Mouse (Mus musculus): ENCODE measurements around the gene Tdrkh. TPM values are rescaled to one million over a fixed set of nuclear protein-coding genes. Genes with fewer than 3 reads are reported as not detected.

Gene Tdrkh
- polyA plus RNA-seq, 2 experiments = 2.8 to 7.4 TPM

DNA sequence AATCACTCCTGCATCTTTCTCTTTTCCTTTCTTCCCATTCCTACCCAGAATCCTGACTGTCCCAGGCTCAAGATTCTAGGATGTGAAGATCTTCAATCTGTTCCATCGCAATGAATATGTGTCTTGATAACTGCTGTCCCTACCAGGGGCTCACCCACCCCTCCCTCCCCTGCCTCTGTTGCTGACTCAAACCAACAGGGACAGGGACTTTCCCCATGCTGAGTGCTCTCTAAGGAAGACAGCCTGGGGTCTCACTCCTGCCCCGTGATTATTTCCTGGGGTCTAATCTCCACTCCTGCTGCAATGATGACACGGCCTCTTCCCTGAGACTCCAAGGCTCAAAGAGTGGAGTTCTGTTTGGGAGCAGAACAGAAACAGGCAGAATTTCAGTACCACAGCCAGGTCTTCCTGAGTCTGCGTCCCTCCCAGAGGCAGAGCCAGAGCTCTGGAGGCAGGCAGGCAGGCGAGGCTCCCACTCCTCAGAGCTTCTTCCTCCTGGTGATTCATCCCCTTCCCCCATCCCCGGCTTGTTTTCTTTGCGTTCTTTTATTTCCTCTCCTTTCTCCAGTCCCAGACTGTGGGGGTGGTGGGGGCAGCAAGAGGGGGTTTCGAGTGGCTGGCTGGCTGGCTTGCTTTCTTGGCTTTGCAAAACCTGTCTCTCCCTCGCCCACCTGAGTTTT is 33.1 kb upstream of the Tdrkh start:
- Histone ChIP-seq H3K4me2 (replicated peaks; ENCODE audit: low read depth, low read length, severe bottlenecking) (no peak overlapping the region), H3K4me3 (replicated peaks; ENCODE audit: low read length) (no peak overlapping the region), H3K9me3 (ENCODE audit: control insufficient read depth, low read length) (no peaks in the 10 kb centered on the region), H3K27ac (replicated peaks; ENCODE audit: low read depth, low read length) (no peak overlapping the region), H3K36me3 (ENCODE audit: control insufficient read depth, insufficient read depth, low read length) (no peaks in the 10 kb centered on the region), H3K27me3 (ENCODE audit: control insufficient read depth, insufficient read depth, low read length) (no peaks in the 10 kb centered on the region), H3K9ac (ENCODE audit: low read depth, low read length, severe bottlenecking) (no peak overlapping the region), H3K4me1 (ENCODE audit: control insufficient read depth, insufficient read depth, low read length) (peaks cover 8% of the 10 kb centered on the region; the same call in 1 of the 2 replicates)
- no peak for ATAC-seq (ENCODE audit: low FRiP score, low read depth)
- no peak for TF ChIP-seq POLR2A (IDR thresholded peaks at IDR 0.05; ENCODE audit: borderline replicate concordance, extremely low read depth, insufficient read depth, insufficient read length)
- 30% methylated on average over 9 of the region's 9 CpGs for WGBS
- DNase-seq (ENCODE audit: low spot score) = no peak

DNA sequence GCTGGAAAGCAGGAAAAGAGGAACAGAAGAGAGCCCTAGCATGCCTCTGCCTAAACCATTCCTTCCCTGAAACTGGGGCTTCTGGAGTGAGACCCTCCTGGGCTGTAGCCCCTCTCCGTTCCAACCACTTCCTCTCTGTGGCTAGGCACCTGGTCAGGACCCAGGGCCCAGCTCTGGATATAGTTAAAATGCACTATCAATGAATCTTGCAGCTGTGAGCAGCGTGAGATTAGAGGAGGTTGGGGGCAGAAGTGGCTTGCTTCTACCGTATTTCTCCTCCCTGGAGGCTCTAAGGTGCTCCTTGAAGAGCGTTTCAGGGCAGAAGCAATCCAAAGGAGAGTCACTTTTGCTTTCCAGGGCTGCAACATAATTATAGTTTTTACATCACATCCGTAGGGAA is 30.8 kb upstream of the Tdrkh start:
- no peak for TF ChIP-seq POLR2A (IDR thresholded peaks at IDR 0.05; ENCODE audit: borderline replicate concordance, extremely low read depth, insufficient read depth, insufficient read length)
- Histone ChIP-seq H3K9ac (ENCODE audit: low read depth, low read length, severe bottlenecking) (no peak overlapping the region), H3K27me3 (ENCODE audit: control insufficient read depth, insufficient read depth, low read length) (no peaks in the 10 kb centered on the region), H3K9me3 (ENCODE audit: control insufficient read depth, low read length) (no peaks in the 10 kb centered on the region), H3K27ac (replicated peaks; ENCODE audit: low read depth, low read length) (no peak overlapping the region), H3K36me3 (ENCODE audit: control insufficient read depth, insufficient read depth, low read length) (no peaks in the 10 kb centered on the region), H3K4me1 (ENCODE audit: control insufficient read depth, insufficient read depth, low read length) (peaks cover 2% of the 10 kb centered on the region; the same call in 1 of the 2 replicates), H3K4me2 (replicated peaks; ENCODE audit: low read depth, low read length, severe bottlenecking) (no peak overlapping the region), H3K4me3 (replicated peaks; ENCODE audit: low read length) (no peak overlapping the region)
- 51% methylated on average over 5 of the region's 5 CpGs for WGBS
- DNase-seq (ENCODE audit: low spot score) (no peak), ATAC-seq (ENCODE audit: low FRiP score, low read depth) (no peak)

GRCm38 (mm10) chr3:94383476-94383875 is 29.6 kb upstream of the Tdrkh start:
- Histone ChIP-seq H3K4me2 (replicated peaks; ENCODE audit: low read depth, low read length, severe bottlenecking) (no peak overlapping the region), H3K4me3 (replicated peaks; ENCODE audit: low read length) (no peak overlapping the region), H3K9me3 (ENCODE audit: control insufficient read depth, low read length) (no peaks in the 10 kb centered on the region), H3K36me3 (ENCODE audit: control insufficient read depth, insufficient read depth, low read length) (no peaks in the 10 kb centered on the region), H3K27ac (replicated peaks; ENCODE audit: low read depth, low read length) (no peak overlapping the region), H3K4me1 (ENCODE audit: control insufficient read depth, insufficient read depth, low read length) (no peaks in the 10 kb centered on the region), H3K9ac (ENCODE audit: low read depth, low read length, severe bottlenecking) (no peak overlapping the region), H3K27me3 (ENCODE audit: control insufficient read depth, insufficient read depth, low read length) (no peaks in the 10 kb centered on the region)
- no peak for TF ChIP-seq POLR2A (IDR thresholded peaks at IDR 0.05; ENCODE audit: borderline replicate concordance, extremely low read depth, insufficient read depth, insufficient read length)
- ATAC-seq (ENCODE audit: low FRiP score, low read depth) = no peak
- 62% methylated on average over 3 of the region's 3 CpGs for WGBS
- no peak for DNase-seq (ENCODE audit: low spot score)

DNA sequence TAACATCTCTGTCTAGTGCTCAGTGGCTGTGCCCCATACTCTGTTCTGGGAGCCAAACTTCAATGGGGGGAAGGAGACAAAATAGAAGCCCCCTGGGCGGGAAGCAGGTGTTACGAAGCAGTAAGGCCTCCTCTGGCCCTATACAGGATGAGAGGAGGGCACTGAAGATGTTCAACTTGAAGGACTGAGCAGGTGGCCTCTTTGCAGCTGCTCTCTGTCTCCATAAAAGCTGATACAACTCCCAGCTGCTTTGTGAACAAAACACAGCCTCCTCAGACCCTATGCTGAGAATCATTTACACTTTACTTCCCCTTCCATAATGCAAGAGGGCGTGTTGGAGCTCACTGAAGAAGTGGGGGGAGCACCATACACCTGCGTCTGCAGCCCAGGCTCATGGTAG is 26.4 kb upstream of the Tdrkh start:
- WGBS = 64% methylated on average over 4 of the region's 4 CpGs
- no peak for DNase-seq (ENCODE audit: low spot score)
- Histone ChIP-seq H3K4me1 (ENCODE audit: control insufficient read depth, insufficient read depth, low read length) (no peaks in the 10 kb centered on the region), H3K4me2 (replicated peaks; ENCODE audit: low read depth, low read length, severe bottlenecking) (no peak overlapping the region), H3K9ac (ENCODE audit: low read depth, low read length, severe bottlenecking) (no peak overlapping the region), H3K4me3 (replicated peaks; ENCODE audit: low read length) (no peak overlapping the region), H3K27ac (replicated peaks; ENCODE audit: low read depth, low read length) (no peak overlapping the region), H3K9me3 (ENCODE audit: control insufficient read depth, low read length) (no peaks in the 10 kb centered on the region), H3K36me3 (ENCODE audit: control insufficient read depth, insufficient read depth, low read length) (no peaks in the 10 kb centered on the region), H3K27me3 (ENCODE audit: control insufficient read depth, insufficient read depth, low read length) (no peaks in the 10 kb centered on the region)
- TF ChIP-seq POLR2A (IDR thresholded peaks at IDR 0.05; ENCODE audit: borderline replicate concordance, extremely low read depth, insufficient read depth, insufficient read length) = no peak
- peak; percentile 30; the same call in 1 of the 2 replicates for ATAC-seq (ENCODE audit: low FRiP score, low read depth)

DNA sequence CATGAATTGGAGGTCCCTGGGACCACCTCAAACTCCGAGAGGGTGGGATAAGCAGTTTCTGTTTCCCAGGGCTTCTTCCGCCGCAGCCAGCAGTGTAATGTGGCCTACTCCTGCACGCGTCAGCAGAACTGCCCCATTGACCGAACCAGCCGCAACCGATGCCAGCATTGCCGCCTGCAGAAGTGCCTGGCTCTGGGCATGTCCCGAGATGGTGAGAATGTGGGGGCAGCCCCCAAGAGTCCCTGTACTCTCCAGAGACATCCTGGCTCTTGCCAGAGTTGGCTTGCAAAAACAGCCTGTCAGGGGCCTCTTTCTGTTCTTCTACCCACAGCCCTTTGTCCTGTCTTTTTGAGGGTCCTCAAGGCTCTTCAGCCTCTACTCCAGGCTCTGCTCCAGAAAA is 25.7 kb upstream of the Tdrkh start:
- no peaks in the 10 kb centered on the region for H3K27me3 ChIP-seq (ENCODE audit: control insufficient read depth, insufficient read depth, low read length)
- no peak overlapping the region for H3K9ac ChIP-seq (ENCODE audit: low read depth, low read length, severe bottlenecking)
- H3K27ac ChIP-seq (replicated peaks; ENCODE audit: low read depth, low read length) = no peak overlapping the region
- no peaks in the 10 kb centered on the region for H3K4me1 ChIP-seq (ENCODE audit: control insufficient read depth, insufficient read depth, low read length)
- TF ChIP-seq POLR2A (IDR thresholded peaks at IDR 0.05; ENCODE audit: borderline replicate concordance, extremely low read depth, insufficient read depth, insufficient read length) = no peak
- H3K4me2 ChIP-seq (replicated peaks; ENCODE audit: low read depth, low read length, severe bottlenecking) = no peak overlapping the region
- H3K4me3 ChIP-seq (replicated peaks; ENCODE audit: low read length) = no peak overlapping the region
- H3K36me3 ChIP-seq (ENCODE audit: control insufficient read depth, insufficient read depth, low read length) = no peaks in the 10 kb centered on the region
- ATAC-seq (ENCODE audit: low FRiP score, low read depth) (no peak), DNase-seq (ENCODE audit: low spot score) (no peak)
- no peaks in the 10 kb centered on the region for H3K9me3 ChIP-seq (ENCODE audit: control insufficient read depth, low read length)
- WGBS = 83% methylated on average over 10 of the region's 10 CpGs

All from limb, embryonic 14.5 days (tissue).